Comparison of ENCODE assay signal across 9 mouse cellular contexts in genomic region chr10:80162716-80163299, GRCm38 (mm10). TPM values are rescaled to one million over a fixed set of nuclear protein-coding genes. Genes with fewer than 3 reads are reported as not detected.
A peak's percentile ranks its signal among the peaks of the same experiment; 100 is the strongest.
DNase-seq lines count a peak whose midpoint lies in the region; ATAC-seq lines count a peak whose summit lies in the region.
"Had no signal": no experiment of that assay in that cellular context is flagged by ENCODE, and none has a peak within 500 bp of the region (broad histone marks: within the 10 kb centered on the region; RNA-seq: fewer than 3 reads in every experiment).

No protein-coding gene starts in this region.

- no peaks in the 10 kb centered on the region; the same call in 1 of the 2 replicates for H3K36me3 ChIP-seq in limb, embryonic 11.5 days (ENCODE audit: control insufficient read depth, insufficient read depth, low read length)

- H3K27ac ChIP-seq in limb, embryonic 11.5 days (replicated peaks; ENCODE audit: low read depth, low read length): no peak overlapping the region; the same call in 1 of the 2 replicates

- H3K4me2 ChIP-seq in limb, embryonic 11.5 days (ENCODE audit: low read depth, severe bottlenecking): peak overlapping the region; percentile 13; the same call in 1 of the 2 replicates

- 68% methylated on average over 6 of the region's 6 CpGs for WGBS in limb, embryonic 11.5 days

- no peak overlapping the region for H3K4me3 ChIP-seq in limb, embryonic 11.5 days (ENCODE audit: low read depth, low read length)

- no peaks in the 10 kb centered on the region for H3K27me3 ChIP-seq in limb, embryonic 11.5 days (ENCODE audit: control insufficient read depth, insufficient read depth, low read length)

- no peak for ATAC-seq in limb, embryonic 11.5 days (ENCODE audit: insufficient number of reproducible peaks, low FRiP score, low TSS enrichment, low read depth)
- no peak for ATAC-seq in megakaryocyte progenitor cell, adult 5-6 weeks (replicated peaks; ENCODE audit: poor library complexity)
- ATAC-seq: midbrain, embryonic 16.5 days had no signal

- peak; percentile 26 for DNase-seq in kidney, adult 9 months
- DNase-seq in kidney, postnatal 14 days: no peak
- peak; percentile 46 for DNase-seq in thymus, postnatal 14 days
- DNase-seq in thymus, postnatal 10 days (ENCODE audit: low spot score in 2 of 2): no peak
- DNase-seq in limb, embryonic 11.5 days (ENCODE audit: low spot score): no peak
- no peak for DNase-seq in frontal cortex, postnatal 36 days (ENCODE audit: low spot score in 2 of 2)

- H3K9me3 ChIP-seq in limb, embryonic 11.5 days (ENCODE audit: control insufficient read depth, low read length): no peaks in the 10 kb centered on the region

- peaks cover 54% of the 10 kb centered on the region for H3K4me1 ChIP-seq in limb, embryonic 11.5 days (ENCODE audit: control insufficient read depth, insufficient read depth, low read length)

- no peak overlapping the region for H3K9ac ChIP-seq in limb, embryonic 11.5 days (ENCODE audit: low read length)

RNA-seq across cellular contexts. Expression of gene Cirbp, which starts 3.0 kb away (rescaled TPM):
- 67.9 and 68.1 TPM in 2 replicates for polyA plus RNA-seq in limb, embryonic 11.5 days (2014; fragmentation: Nextera tagmentation; extraction: Ambion mirVana)
- total RNA-seq in megakaryocyte progenitor cell, adult 5-6 weeks (2015): 16.1 and 18.4 TPM in 2 replicates
- 35.4 and 60.4 TPM in 2 replicates for total RNA-seq in megakaryocyte progenitor cell, adult 5-6 weeks (2017)

RNA-seq across cellular contexts. Expression of gene 1600002K03Rik, which starts 9.9 kb away (rescaled TPM):
- polyA plus RNA-seq in limb, embryonic 11.5 days (2014; fragmentation: Nextera tagmentation; extraction: Ambion mirVana): 5.9 and 7.2 TPM in 2 replicates
- 17.2 and 18.2 TPM in 2 replicates for total RNA-seq in megakaryocyte progenitor cell, adult 5-6 weeks (2015)
- 13.4 and 13.5 TPM in 2 replicates for total RNA-seq in megakaryocyte progenitor cell, adult 5-6 weeks (2017)

RNA-seq across cellular contexts. Expression of gene Midn, which starts 14.7 kb away (rescaled TPM):
- 59.3 and 60.9 TPM in 2 replicates for polyA plus RNA-seq in limb, embryonic 11.5 days (2014; fragmentation: Nextera tagmentation; extraction: Ambion mirVana)
- total RNA-seq in megakaryocyte progenitor cell, adult 5-6 weeks (2015): 21.4 and 22.2 TPM in 2 replicates
- total RNA-seq in megakaryocyte progenitor cell, adult 5-6 weeks (2017): 12.7 and 17.9 TPM in 2 replicates

RNA-seq across cellular contexts. Expression of gene Efna2, which starts 16.5 kb away (rescaled TPM):
- polyA plus RNA-seq in limb, embryonic 11.5 days (2014; fragmentation: Nextera tagmentation; extraction: Ambion mirVana): 51.3 and 54.8 TPM in 2 replicates
- total RNA-seq in megakaryocyte progenitor cell, adult 5-6 weeks (2015): 0.54 TPM in 1 of 2 replicates, not detected in the other
- total RNA-seq in megakaryocyte progenitor cell, adult 5-6 weeks (2017): 0.37 TPM in 1 of 2 replicates, not detected in the other
- total RNA-seq: common myeloid progenitor, adult 5-6 weeks had no signal

RNA-seq across cellular contexts. Expression of gene Cbarp, which starts 22.2 kb away (rescaled TPM):
- polyA plus RNA-seq in limb, embryonic 11.5 days (2014; fragmentation: Nextera tagmentation; extraction: Ambion mirVana): 4.7 and 6.5 TPM in 2 replicates
- total RNA-seq in megakaryocyte progenitor cell, adult 5-6 weeks (2015): 3.8 and 4.8 TPM in 2 replicates
- 2.0 and 2.2 TPM in 2 replicates for total RNA-seq in megakaryocyte progenitor cell, adult 5-6 weeks (2017)

Comparison
In these comparisons a context has a peak if more than half of its experiments do, and no peak if none do; other contexts are left out.
1. DNase-seq: peak in kidney, adult 9 months (single experiment) and thymus, postnatal 14 days (single experiment); none in kidney, postnatal 14 days (single experiment), thymus, postnatal 10 days (0 of 2), limb, embryonic 11.5 days (single experiment) and frontal cortex, postnatal 36 days (0 of 2).